Mouse (Mus musculus) lung, adult 2 months (tissue): ENCODE measurements around the gene Ldlr. TPM values are rescaled to one million over a fixed set of nuclear protein-coding genes. Genes with fewer than 3 reads are reported as not detected.
"Not testable (repeated sequence)": the region's sequence is repeated elsewhere in the genome, so short reads cannot be mapped to it uniquely, and the experiment has no call there.

Source experiments
- DNase-seq: peaks from one replicate; pipeline ENCODE4 v3.0.0; 2022
- H3K4me1 ChIP-seq: fragments of 200-500 bp; 2 replicates; pipeline ENCODE4 v1.6.1; 2011; ENCODE audit warnings: low read length; ENCODE audit not compliant: control insufficient read depth, insufficient read depth
- H3K4me3 ChIP-seq: fragments of 200-500 bp; replicated peaks from 2 replicates; pipeline ENCODE3; 2011; ENCODE audit warnings: low read depth, mild to moderate bottlenecking, control low read depth, low read length; ENCODE audit errors: extremely low read depth
- CTCF ChIP-seq: fragments of 200-500 bp; IDR thresholded peaks from 2 replicates; pipeline ENCODE4 v1.5.1; 2011; ENCODE audit warnings: mild to moderate bottlenecking, low read length, control low read depth; ENCODE audit not compliant: insufficient read depth
- POLR2A ChIP-seq: fragments of 200-500 bp; IDR thresholded peaks from 2 replicates; pipeline ENCODE4 v1.6.1; 2011; ENCODE audit warnings: low read depth, mild to moderate bottlenecking, control low read depth, low read length, borderline replicate concordance; ENCODE audit errors: extremely low read depth
- WGBS: fragments of 180-500 bp; shearing (Covaris S2); methylation state at CpG from one replicate; pipeline ENCODE4 v1.1.7; 2018; 5-methylcytosine and 5-hydroxymethylcytosine counted together
- polyA plus RNA-seq: library from polyadenylated mRNA; depleted of rRNA; stranded (reverse); fragments of >200 nt; gene quantifications from 2 replicates; pipeline ENCODE4 v1.2.3, GENCODE M21; 2012

Ldlr gene
- polyA plus RNA-seq, 1 experiment = 87.2 TPM

DNA sequence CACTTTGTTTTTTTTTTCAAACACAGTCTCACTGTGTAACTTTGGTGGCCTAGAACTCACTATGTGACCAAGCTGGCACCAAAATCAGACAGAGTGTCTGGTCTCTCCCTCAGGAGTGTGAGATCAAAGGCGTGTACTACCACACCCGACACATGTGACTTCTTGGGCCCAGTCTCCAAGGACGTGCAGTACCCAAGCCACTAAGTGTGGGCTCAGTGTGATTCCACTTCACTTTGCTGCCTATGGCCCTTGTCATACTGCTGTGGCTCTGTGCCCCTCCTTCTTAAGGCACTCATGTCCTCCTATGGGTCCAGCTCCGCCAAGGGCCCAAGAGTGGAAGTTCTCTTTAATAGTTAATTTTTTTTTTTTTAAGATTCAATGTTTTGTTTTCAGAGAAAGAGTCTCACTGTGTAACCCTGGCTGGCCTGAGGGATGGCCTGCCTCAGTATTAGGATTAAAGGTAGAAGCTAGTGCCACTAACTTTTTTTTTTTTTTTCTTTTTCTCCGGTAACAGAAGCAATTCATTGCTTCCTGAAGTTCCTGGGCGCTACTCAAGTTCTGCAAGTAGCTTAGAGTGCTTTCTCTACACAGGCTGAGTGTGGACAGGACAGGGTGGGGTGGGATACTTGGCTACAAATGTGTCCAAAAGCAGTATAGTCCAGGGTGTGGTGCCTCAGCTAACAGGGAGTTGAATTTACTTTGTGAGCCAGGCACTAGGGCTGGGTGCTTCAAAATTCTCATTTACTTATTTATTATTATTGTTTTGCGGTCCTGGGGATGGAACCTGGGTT lies 61.4 kb downstream of the Ldlr start:
- WGBS = 51% methylated on average over 7 of the region's 7 CpGs
- TF ChIP-seq CTCF (no peak), POLR2A (peak; percentile 37; the same call in 1 of the 2 replicates)
- H3K4me3 ChIP-seq = no peak overlapping the region
- H3K4me1 ChIP-seq = peaks cover 10% of the 10 kb centered on the region
- peak; percentile 56 for DNase-seq

- not testable (repeated sequence) for H3K4me1 ChIP-seq, H3K4me3 ChIP-seq, DNase-seq
- 73% methylated on average over 2 of the region's 2 CpGs for WGBS
These were observed 63.0 kb downstream of the Ldlr start for GRCm38 (mm10) chr9:21786309-21786708.

DNA sequence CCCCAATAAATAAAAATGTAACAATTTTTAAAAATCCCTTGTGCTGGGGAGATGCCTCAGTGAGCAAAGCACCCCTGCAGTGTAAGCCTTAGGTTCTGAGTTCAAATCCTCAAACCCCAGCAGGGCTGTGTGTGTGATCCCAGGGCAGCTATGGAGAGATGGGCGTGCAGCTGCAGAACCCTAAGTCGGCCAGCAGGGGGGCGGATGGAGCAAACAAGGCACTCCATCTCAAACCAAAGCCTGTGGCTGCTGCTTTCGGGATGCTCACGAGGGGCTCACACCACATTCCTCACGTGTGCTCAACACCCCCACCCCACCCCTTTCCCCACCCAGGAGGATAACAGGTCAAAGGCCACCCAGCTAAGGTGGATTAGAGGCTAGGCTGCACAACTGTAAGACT lies 63.6 kb downstream of the Ldlr start:
- Histone ChIP-seq H3K4me3 (no peak overlapping the region), H3K4me1 (peaks cover 13% of the 10 kb centered on the region)
- peak; percentile 77 for DNase-seq
- WGBS = 9% methylated on average over 6 of the region's 6 CpGs
- TF ChIP-seq CTCF (peak; percentile 82), POLR2A (no peak)

GRCm38 (mm10) chr9:21787654-21788053 lies 64.4 kb downstream of the Ldlr start:
- no peak for TF ChIP-seq POLR2A
- TF ChIP-seq CTCF = no peak
- H3K4me3 ChIP-seq = no peak overlapping the region
- H3K4me1 ChIP-seq = peaks cover 16% of the 10 kb centered on the region
- no peak for DNase-seq
- 70% methylated on average over 5 of the region's 5 CpGs for whole genome bisulfite sequencing

- 56% methylated on average over 9 of the region's 9 CpGs for WGBS
- Histone ChIP-seq H3K4me1 (peaks cover 16% of the 10 kb centered on the region), H3K4me3 (no peak overlapping the region)
- TF ChIP-seq POLR2A (no peak), CTCF (no peak)
- DNase-seq = no peak
These were observed 65.0 kb downstream of the Ldlr start for GRCm38 (mm10) chr9:21788234-21788633.

- 15% methylated on average over 8 of the region's 8 CpGs for WGBS
- H3K4me1 ChIP-seq = peaks cover 22% of the 10 kb centered on the region
- DNase-seq = peak; percentile 60
- H3K4me3 ChIP-seq = no peak overlapping the region
- TF ChIP-seq POLR2A (peak; percentile 8; the same call in 1 of the 2 replicates), CTCF (no peak)
These were observed 68.6 kb downstream of the Ldlr start for GRCm38 (mm10) chr9:21791861-21792260.

- WGBS = 10% methylated on average over 8 of the region's 8 CpGs
- TF ChIP-seq CTCF (no peak), POLR2A (no peak)
- DNase-seq = peak; percentile 46
- no peak overlapping the region for H3K4me3 ChIP-seq
- peaks cover 23% of the 10 kb centered on the region for H3K4me1 ChIP-seq
These were observed 69.4 kb downstream of the Ldlr start for GRCm38 (mm10) chr9:21792644-21793043.

DNA sequence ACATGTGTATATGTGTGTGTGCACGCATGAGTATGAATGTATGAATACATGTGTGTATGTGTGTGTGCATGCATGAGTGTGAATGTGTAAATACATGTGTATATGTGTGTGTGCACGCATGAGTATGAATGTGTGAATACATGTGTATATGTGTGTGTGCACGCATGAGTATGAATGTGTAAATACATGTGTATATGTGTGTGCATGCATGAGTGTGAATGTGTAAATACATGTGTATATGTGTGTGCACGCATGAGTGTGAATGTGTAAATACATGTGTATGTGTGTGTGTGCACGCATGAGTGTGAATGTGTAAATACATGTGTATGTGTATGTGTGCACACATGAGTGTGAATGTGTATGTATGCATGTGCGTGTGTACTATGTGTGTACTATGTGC lies 70.2 kb downstream of the Ldlr start:
- not testable (repeated sequence) for H3K4me3 ChIP-seq, DNase-seq
- WGBS = 93% methylated on average over 6 of the region's 6 CpGs
- peaks cover 23% of the 10 kb centered on the region for H3K4me1 ChIP-seq

- no peak for DNase-seq
- Histone ChIP-seq H3K4me3 (no peak overlapping the region), H3K4me1 (peaks cover 23% of the 10 kb centered on the region)
- 91% methylated on average over 18 of the region's 18 CpGs for WGBS
- TF ChIP-seq POLR2A (no peak), CTCF (no peak)
These were observed 71.1 kb downstream of the Ldlr start for GRCm38 (mm10) chr9:21794344-21794834.

- Histone ChIP-seq H3K4me3 (no peak overlapping the region), H3K4me1 (peaks cover 23% of the 10 kb centered on the region)
- TF ChIP-seq CTCF (no peak), POLR2A (no peak)
- WGBS = 94% methylated on average over 25 of the region's 25 CpGs
- no peak for DNase-seq
These were observed 71.6 kb downstream of the Ldlr start for GRCm38 (mm10) chr9:21794925-21795324.
